Mouse (Mus musculus) adrenal gland, postnatal 0 days (tissue): ENCODE data around the gene 4933427D14Rik. TPM values are rescaled to one million over a fixed set of nuclear protein-coding genes. Genes with fewer than 3 reads are reported as not detected.

Experiments used
- polyA plus RNA-seq: library from polyadenylated mRNA; unstranded; fragments of >200 nt; fragmentation: Nextera tagmentation; extraction: Ambion mirVana; gene quantifications from 2 replicates; pipeline ENCODE4 v1.2.1, GENCODE M21; 2015

The 4933427D14Rik gene
- 6.8 and 8.3 TPM in 2 replicates for polyA plus RNA-seq

DNA sequence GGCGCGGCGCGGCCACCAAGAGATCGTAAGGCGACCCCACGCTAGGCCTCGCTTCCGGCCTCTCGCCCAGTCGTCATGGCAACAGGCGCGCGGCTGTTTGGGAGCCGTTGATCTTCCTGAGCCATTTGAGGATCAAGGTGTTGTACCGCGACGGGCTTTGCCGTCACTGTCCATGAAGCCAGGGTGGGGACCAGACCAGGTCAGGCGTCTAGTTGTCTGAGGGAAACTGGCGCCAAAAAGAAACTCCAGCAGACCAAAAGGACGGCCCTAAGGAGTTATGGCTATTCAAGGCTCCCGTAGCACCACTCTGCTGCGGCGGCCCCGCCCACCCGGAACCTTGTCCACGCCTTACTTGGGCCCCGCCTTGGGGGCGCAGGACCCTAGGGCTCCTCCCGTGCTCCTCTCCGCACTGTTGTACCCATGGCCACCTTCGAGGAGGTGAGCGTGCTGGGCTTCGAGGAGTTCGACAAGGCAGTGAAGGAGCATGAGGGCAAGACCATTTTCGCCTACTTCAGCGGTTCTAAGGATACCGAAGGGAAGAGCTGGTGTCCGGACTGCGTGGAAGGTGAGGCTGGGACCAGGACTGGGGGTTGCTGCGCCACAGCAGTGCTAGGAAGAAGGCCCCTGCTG, at the start of gene 4933427D14Rik, which contains the start of gene Txndc17:
Gene 4933427D14Rik, minus strand, starts transcription at position 256 of the 630 bp plus-strand sequence.
Gene Txndc17, plus strand, starts transcription at position 344 of the 630 bp plus-strand sequence.

DNA sequence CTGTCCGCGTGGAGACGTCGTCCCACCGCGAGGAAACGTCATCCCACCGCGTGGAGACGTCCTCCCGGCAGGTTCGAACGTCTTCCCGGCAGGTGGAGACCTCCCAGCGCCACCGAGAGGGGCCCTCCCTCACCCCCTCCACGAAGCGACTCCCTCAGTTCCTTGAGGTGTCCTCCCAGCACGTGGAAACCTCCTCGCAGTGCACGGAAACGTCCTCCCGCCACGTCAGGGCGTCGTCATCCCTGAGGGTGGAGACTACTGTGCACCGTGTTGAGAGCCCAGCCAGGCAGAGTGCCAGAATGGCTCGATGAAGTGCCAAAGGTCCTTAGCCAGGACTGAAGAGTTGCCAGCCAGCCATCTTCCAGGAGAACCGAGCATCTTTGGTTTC, 8.1 kb upstream of the 4933427D14Rik start, which contains the start of gene Med31:
Gene Med31, minus strand, starts transcription at position 183 of the 388 bp plus-strand sequence.

DNA sequence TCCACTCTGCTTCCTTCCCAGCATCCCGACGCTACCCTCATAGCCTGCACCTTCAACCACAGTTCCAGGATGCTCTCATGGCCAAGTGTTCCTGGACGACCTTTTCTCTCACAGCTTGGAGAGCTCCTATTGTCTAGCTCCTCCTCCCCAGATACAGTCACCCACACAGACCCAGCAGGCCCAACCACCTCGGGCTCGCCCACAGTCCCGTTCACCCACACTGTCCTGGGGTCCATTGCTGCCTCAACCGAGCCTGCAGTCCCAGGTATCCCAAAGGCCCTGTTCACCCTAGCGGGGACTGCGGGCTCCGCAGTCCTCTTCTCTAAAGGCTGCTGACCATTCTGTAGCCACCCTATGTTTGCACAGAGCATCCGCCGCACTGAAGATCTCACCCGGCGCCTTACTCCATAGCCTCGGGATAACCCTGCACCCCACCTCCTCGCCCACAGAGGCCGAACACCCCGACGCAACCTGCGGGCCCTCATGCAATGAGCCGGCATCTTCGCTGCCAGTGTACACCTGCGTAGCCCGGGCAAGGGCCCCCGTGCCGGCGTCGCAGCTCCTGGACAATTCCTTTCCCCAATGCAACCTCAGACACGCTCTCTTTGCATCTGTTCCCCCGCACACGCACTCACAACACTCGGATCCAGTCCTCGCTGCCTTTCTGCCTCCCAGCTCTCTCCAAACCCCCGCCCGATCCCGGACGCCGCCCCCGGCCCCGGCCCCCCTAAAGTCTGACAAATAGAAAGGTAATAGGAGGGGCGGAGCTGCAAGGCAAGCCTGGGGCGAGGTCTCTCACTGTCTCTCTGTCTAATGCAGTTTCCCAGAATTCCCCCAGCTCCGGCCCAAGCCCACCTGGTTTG, 687 bp downstream of the 4933427D14Rik start, which contains the start of gene Gm43951:
Gene Gm43951, minus strand, starts transcription at position 500 of the 863 bp plus-strand sequence.

DNA sequence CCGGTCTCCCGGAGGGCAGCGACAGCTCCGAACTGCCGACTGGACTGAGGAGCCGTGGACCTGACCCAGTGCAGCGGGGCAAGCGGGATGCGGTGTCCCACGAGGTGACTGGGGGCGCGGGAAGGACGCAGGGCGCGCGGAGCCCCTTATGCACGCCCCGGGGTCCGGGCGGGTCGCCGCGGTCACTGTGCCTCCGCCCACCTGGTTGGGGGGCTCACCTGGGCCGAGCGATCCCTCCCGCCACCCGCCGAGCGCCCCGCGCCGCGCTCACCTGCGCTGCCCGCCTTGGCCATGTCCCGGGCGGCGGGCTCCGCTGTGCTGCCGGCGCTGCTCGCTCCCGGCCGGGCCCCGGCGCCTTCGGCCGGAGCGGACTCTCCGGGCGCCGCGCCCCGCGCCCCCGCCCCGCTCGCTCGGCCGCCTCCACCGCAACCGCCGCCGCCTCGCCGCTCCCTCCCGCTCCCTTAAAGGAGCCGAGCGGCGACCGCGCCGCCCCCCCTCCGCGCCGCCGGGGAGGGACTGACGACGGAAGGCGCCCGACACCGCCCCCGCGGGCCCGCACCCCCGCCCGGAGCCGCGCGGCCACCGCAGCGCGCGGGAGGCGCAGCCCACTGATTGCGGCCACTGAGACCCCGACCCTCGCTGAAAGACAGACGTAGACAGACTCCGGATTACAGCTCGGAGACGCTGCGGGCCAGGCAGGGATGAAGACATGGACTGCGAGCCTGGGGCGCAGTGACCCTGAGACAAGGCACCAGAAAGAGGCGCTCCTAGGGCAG, 71.7 kb downstream of the 4933427D14Rik start, which contains the start of gene Pitpnm3:
Gene Pitpnm3, minus strand, starts transcription at position 396 of the 776 bp plus-strand sequence.

Other genes with a start within 250 kb of the 4933427D14Rik start
- 0.35 and 0.41 TPM in 2 replicates for gene Aipl1, start 169.9 kb downstream of the 4933427D14Rik start, polyA plus RNA-seq
- gene Pimreg, start 165.4 kb downstream of the 4933427D14Rik start, polyA plus RNA-seq, result 25.1 and 33.8 TPM in 2 replicates
- gene Pitpnm3, start 71.7 kb downstream of the 4933427D14Rik start, polyA plus RNA-seq, result 0.07 and 0.16 TPM in 2 replicates
- gene Gm43951, start 619 bp downstream of the 4933427D14Rik start, polyA plus RNA-seq, result 0.05 and 0.07 TPM in 2 replicates
- 214 and 269 TPM in 2 replicates for gene Txndc17, start 88 bp upstream of the 4933427D14Rik start, polyA plus RNA-seq
- gene Med31, start 8.1 kb upstream of the 4933427D14Rik start, polyA plus RNA-seq, result 54.8 and 92.9 TPM in 2 replicates
- gene Slc13a5, start 59.8 kb upstream of the 4933427D14Rik start, polyA plus RNA-seq, result 0.18 TPM in 1 of 2 replicates, not detected in the other
- gene Xaf1, start 94.2 kb upstream of the 4933427D14Rik start, polyA plus RNA-seq, result 76.5 and 82.7 TPM in 2 replicates
- gene Fbxo39, start 107.0 kb upstream of the 4933427D14Rik start, polyA plus RNA-seq, result 0.11 TPM in 1 of 2 replicates, not detected in the other
- gene Tekt1, start 155.0 kb upstream of the 4933427D14Rik start, polyA plus RNA-seq, result 0.52 and 0.87 TPM in 2 replicates
- gene Smtnl2, start 204.3 kb upstream of the 4933427D14Rik start, polyA plus RNA-seq, result 17.9 and 22.4 TPM in 2 replicates
- gene Ggt6, start 228.1 kb upstream of the 4933427D14Rik start, polyA plus RNA-seq, result 0.60 and 0.83 TPM in 2 replicates
- 39.7 and 61.8 TPM in 2 replicates for gene Mybbp1a, start 233.9 kb upstream of the 4933427D14Rik start, polyA plus RNA-seq